Mouse (Mus musculus) kidney, adult 18-20 months (tissue): ENCODE data around the gene Sgsm3.
"Not testable (repeated sequence)": the region's sequence is repeated elsewhere in the genome, so short reads cannot be mapped to it uniquely, and the experiment has no call there.

Experiments used
- DNase-seq: peaks from one replicate; pipeline ENCODE4 v3.0.0; 2021

Gene Sgsm3

GRCm38 (mm10) chr15:80977620-80978334, at the start of gene Sgsm3:
Sgsm3 (plus strand) TSS chr15:80977765.
- peak; percentile 87 for DNase-seq

DNA sequence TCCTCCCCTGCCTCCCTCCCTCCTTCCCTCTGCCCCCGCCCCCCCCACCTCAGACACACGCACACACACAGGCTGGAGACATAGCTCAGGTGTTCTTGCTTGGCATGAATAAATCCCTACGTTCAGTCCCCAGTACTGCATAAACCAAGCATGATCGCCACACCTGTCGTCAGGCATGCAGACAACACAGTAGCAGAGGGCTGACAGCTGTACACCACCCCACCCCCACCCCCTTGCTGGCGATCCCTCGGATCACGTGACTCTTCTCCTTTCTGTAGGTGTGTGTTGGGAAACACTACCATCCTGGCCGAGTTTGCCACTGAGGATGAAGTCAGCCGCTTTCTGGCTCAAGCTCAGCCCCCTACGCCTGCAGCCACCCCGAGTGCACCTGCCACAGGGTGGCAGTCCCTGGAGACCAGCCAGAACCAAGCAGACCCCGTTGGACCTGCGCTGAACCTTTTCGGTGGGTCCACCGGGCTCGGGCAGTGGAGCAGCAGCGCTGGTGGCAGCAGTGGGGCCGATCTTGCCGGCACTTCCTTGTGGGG, 48.7 kb upstream of the Sgsm3 start:
- DNase-seq = no peak

- no peak for DNase-seq
Observed at GRCm38 (mm10) chr15:80930048-80930571, 47.5 kb upstream of the Sgsm3 start.

GRCm38 (mm10) chr15:80930676-80931320, 46.8 kb upstream of the Sgsm3 start:
- DNase-seq = not testable (repeated sequence)

- no peak for DNase-seq
Observed at GRCm38 (mm10) chr15:80931345-80931960, 46.1 kb upstream of the Sgsm3 start.

DNA sequence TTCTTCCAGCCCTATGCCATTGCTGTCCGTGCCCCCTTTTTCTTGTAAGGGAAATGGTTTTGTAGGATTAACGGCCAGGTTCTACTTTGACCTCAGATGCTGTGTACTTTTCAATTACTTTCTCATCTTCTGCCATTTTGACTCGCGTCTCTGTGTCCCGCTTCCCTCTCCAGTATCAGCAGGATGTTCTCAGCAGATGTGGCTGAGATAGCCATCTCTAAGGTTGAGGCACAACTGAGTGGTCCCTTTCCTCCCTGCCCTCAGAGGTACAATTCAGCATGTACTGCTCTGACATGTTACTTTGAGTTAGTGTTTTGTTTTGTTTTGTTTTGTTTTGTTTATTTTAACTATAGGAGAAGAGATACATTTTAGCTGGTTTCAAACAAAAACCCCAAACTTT, 42.7 kb upstream of the Sgsm3 start:
- no peak for DNase-seq

- DNase-seq = no peak
Observed at GRCm38 (mm10) chr15:80936686-80937085, 40.9 kb upstream of the Sgsm3 start.

DNA sequence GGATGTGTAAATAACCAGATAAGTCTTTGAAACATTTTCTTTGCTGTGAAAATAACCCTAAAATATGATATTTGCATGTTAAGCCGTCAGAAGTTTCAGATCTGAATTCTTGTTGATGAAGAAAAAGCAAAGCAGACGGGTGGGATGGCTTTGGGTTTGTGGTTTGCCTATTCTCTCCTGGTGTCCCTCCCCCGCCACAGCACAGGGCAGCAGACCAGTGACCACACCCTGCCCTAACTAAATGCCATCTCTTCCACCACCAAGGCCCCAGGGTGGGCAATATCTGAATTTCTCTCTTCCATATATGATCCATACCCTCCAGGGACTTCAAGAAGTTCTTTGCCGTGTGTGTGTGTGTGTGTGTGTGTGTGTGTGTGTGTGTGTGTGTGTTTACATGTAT, 39.0 kb upstream of the Sgsm3 start:
- DNase-seq = no peak

DNA sequence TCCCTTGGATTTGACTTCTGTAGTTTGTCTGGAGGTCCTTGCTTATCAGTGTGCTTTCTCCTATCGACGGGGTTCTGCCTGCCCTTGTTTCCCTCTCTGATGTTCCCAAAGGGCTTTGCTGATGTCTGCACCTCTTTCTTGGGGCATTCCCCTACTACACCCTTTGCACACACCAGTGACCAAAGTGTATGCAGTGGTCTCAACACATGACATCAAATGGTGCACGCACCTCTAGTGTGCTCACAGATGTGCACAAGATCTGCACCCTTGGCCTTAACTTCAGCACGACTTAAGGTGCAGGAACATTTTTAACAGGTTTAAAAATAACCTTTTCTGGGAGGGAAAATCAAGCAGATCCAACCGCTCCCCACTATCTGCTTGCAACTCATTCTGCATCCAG, 38.2 kb upstream of the Sgsm3 start:
- no peak for DNase-seq

- no peak for DNase-seq
Observed at GRCm38 (mm10) chr15:80941468-80942040, 36.0 kb upstream of the Sgsm3 start.

DNA sequence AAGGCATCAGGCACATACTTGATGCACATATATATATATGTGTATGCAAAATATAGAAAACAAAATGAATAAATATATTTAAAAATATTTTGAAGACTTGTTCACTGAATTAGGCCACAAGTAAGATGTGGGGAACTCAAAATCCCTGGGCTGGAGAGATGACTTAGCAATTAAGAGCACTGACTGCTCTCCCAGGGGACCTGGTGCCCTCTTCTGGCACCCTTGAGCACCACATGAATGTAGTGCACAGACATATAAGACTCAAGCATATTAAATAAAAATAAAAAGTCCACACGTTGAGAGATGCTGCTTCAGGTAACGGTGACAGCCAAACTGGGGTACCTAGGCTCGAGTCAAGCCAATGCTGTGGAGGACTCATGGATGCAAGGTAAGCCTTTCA, 31.7 kb upstream of the Sgsm3 start:
- DNase-seq = peak; percentile 31

DNA sequence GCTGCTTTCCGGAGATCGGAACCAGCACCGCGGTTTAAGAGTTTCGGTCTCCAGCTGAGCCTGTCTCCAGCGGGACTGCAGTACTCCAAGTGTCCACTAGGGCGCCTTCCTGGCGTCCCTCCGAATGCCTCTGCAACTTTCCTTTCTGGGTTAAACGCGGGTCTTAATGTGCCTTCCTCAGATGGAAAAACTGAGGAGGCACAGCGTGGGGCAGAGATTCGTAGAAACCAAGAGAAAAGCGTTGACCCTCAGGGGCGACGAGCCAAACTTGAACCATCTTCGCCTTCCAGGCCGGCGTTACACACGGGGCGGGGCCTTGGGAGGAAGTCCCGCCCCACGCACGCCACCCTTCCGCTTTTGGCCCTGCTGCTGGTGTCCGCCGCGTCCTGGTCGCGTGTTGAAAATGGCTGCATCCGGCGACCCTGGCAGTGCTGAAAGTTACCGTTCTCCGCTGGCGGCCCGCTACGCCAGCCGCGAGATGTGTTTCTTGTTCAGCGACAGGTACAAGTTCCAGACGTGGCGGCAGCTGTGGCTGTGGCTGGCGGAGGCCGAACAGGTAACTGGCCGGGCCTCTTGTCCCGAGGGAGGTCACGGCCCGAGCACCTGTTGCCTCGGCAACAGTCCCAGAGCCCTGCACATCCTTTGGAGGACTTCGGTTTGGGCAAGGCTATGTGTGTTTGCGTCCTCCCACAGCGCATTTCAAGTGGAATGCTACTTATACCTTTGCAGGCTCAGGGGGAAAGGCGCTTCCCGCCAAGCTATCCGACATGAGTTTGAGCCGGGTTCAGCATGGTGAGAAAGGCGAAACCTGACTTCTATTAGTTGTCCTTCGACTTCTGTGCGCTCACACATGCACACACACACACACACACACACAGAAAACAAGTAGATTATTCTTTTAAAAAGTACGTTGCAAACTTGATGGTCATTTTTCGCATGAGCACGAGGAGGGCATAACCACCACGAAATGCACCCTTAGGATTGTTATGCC, 29.1 kb upstream of the Sgsm3 start, which contains the start of gene Adsl:
TSS of gene Adsl (plus strand) at position 346 of the 991 bp plus-strand sequence.
- peak; percentile 92 for DNase-seq

DNA sequence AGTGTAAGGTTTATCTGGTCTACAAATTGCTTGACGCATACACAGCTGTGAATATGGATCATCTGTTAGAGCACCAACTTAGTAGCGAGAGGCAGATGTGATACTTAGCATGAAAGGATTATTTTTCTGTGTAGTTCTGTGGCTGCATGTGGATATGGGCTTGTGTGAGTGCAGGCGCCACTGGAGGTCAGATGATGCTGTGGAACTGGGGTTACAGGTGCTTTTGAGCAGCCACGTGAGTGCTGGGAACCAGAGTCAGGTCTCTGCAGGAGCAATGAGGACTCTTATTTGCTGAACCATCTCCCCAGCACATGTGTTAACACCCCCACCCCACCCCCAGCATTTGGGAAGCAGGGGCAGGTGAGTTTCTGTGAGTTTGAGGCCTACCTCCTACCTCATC, 28.1 kb upstream of the Sgsm3 start:
- DNase-seq = no peak

DNA sequence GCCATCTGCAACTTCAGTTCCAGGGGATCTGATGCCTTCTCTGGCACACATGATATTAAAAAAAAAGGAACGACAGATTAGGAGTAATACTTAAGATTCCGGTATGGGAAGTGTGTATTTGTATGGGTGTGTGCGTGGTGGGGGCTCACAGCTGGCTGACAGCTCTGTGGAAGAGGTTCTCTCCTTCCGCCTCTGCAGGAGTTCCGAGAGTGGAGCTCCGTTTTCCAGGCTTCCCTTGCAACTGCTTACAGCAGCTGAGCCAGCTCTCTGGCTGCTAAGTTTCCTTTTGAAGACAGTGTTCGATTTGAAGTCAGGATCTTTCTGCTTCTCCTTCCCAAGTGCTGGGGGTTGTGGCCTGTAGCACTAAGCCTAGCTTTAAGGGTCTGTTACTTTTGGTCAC, 27.5 kb upstream of the Sgsm3 start:
- DNase-seq = no peak

DNA sequence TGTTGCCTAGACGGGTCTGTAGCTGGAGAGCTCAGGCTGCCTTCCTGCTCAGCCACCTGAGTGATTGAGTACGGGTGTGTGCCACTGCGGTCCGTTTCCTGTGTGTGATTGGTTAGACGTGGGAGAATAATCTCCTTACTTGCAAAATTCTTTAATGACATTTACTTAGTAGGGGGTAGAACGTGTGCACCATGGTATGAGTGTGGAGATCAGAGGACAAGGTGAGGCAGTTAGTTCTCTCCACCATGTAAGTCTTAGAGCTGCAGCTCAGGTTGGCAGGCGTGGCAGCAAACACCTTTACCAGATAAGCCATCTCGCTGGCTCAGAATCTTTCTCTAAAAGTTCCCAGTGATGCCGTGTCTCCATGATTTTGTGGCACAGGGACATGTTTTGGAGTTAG, 23.6 kb upstream of the Sgsm3 start:
- DNase-seq = no peak

GRCm38 (mm10) chr15:80954861-80955260, 22.7 kb upstream of the Sgsm3 start:
- DNase-seq = no peak

DNA sequence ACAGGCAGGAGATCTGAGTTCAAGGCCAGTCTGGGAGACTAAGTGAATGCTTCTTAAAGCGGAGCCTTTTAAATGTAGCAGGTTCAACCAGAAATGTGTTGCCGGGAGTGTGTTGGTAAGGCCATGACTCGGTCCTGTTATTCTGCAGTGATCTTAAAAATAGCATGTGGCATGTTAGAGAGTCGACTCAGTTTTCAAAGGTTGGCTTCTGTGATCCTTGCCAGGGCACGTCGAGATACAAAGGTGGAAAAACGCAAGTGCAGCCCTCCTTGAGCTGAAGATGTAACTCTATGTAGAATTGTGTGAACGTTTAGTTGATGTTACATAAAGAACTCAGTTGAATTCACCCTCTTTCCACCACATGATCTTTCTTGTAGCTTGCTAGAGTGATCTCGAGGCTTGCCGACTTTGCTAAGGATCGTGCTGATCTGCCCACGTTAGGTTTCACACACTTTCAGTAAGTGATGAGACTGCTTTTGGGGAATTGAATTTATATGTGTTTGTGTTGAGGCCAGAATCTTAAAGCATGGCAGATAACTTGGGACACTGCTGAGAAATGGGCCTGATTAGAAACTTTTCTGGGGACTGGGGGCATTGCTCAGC, 21.6 kb upstream of the Sgsm3 start:
- DNase-seq = no peak

DNA sequence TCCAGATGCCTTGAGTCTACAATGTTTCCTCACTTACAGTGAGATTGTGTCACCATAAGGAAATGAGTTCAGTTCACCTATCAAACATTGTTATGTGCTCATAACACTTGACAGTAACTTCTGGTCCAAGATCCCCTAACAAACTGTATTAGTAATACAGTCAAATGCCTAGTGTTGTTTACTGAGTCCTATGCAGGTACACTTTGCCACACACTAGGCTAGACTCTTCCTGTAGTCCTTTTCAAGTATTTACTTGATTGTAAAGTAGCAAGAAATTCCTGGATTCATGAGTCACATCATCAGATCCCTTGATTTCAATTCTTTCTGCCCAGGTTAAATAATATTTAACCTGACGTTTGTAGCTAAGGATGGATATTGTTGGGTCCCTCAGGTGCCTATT, 8.2 kb upstream of the Sgsm3 start:
- no peak for DNase-seq

GRCm38 (mm10) chr15:80974311-80974710, 3.3 kb upstream of the Sgsm3 start:
- no peak for DNase-seq

DNA sequence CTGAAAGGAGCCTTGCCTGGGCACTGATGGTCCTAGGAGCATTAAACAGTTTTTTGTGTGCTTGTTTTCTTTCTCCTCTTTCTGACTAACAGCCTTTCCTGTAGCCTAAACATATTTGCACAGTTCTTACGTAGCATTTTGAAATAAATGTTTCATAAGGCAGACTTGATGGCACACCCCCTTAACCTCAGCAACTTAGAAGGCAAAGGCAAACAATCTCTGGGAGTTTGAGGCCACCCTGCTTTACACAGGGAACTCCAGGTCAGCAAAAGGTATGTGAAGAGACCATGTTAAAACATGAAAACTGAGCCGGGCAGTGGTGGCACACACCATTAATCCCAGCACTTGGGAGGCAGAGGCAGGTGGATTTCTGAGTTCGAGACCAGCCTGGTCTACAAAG, 1.9 kb upstream of the Sgsm3 start:
- no peak for DNase-seq

DNA sequence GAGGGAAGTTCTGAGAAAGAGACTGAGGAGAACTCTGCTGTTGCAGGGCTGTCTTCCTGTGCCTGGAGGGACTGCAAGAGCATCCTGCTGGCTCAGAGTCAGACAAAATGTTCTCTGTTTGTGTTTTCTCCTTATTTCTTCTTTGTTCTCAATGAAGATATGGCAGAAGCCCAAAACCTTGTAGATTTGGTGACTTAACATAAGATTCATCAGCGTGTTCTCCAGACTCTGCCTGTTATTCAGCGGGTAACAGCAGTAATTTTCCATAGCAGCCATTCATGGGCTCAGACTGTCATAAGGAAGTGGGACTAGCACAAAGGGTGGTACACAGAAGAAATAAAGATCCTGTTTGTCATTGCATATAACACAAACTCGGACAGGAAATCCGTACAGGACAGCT, 2.0 kb downstream of the Sgsm3 start:
- DNase-seq = no peak

GRCm38 (mm10) chr15:80981176-80981575, 3.6 kb downstream of the Sgsm3 start:
- no peak for DNase-seq
